Mouse (Mus musculus): ENCODE measurements around the gene Olfr615. TPM values are rescaled to one million over a fixed set of nuclear protein-coding genes. Genes with fewer than 3 reads are reported as not detected.

Gene Olfr615
- polyA plus RNA-seq (2012; rRNA removed; ENCODE audit: low replicate concordance) = not detected in 2 replicates

DNA sequence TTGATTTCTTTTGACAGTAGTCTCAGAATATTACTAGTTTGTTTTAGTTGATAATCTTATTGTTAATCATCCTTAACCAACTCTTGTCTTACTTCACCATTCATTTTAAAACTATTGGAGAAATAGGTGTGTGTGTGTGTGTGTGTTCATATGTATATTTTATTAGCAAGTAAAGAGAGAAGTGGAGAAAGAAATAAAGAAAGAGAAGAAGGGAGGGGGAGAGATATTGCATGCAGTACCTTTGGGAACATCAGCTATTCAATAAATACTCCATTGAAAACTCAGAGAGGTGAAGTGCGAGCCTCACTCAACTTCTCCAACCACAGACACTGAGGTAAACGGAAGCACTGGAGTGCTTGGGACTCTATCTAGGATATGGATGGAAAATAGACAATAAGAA lies at the start of gene Olfr615:
Gene Olfr615, plus strand, starts transcription at position 301 of the 400 bp plus-strand sequence.

DNA sequence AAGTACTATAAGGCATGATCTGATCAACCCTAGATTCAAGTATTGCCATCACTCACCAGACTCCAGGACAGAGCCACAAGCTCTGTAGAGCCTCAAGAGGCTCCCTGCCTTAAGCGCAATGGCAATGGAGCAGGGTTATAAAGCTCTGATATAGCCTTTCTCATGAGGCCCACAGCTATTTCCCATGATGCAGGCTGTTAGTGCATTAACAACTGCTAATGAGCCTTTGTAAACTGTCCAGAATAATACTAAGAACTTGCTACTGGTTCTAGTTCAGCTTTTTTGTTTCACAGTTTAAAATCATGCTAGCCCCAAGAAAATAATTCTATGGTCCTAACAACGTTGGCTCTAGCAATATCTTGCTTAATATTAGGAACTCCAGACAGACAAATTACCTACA lies 43.9 kb upstream of the Olfr615 start, which contains the start of gene Olfr610:
Gene Olfr610, minus strand, starts transcription at position 101 of the 400 bp plus-strand sequence.

DNA sequence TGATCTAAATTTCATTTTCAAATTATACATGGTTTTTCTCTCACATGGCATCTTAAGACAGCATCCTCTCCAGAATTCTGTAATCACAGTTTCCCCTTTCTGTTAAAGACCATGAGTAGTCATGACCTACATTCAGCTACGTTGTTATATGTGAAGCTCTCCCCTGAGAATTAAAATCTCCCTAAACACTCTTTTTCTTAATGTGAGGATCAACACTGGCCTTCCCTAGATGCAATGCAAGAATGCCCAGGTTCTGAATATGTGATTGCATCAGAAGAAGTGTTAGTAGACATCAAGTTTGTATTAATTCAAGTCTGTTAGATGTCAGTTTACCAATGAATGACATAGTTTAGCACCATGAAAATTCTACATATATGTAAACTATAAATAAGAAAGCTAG lies 35.1 kb upstream of the Olfr615 start, which contains the start of gene Olfr611:
Gene Olfr611, minus strand, starts transcription at position 101 of the 400 bp plus-strand sequence.

DNA sequence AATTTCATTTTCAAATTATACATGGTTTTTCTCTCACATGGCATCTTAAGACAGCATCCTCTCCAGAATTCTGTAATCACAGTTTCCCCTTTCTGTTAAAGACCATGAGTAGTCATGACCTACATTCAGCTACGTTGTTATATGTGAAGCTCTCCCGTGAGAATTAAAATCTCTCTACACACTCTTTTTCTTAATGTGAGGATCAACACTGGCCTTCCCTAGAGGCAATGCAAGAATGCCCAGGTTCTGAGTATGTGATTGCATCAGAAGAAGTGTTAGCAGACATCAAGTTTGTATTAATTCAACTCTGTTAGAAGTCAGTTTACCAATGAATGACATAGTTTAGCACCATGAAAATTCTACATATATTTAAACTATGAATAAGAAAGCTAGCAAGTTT lies 13.3 kb upstream of the Olfr615 start, which contains the start of gene Olfr612:
Gene Olfr612, minus strand, starts transcription at position 101 of the 400 bp plus-strand sequence.

DNA sequence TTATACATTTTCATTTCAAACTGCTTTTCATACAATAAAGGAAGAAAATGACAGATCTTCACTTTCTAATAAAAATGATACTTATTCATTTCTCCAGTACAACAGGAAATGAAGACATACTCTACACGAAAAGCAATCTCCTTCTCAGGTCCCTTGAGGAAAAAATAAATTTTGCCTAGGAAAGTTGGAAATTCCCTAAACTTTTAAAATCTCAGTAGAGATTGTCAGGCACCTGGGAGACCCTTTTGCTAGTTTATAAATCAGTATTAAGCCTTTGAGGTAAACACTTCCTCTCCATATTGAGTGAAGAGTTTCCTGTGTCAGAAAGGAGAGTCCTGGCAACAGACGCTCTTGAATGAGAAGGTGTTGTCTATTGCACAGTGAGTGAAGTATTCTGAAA lies 8.1 kb upstream of the Olfr615 start, which contains the start of gene Olfr613:
Gene Olfr613, plus strand, starts transcription at position 301 of the 400 bp plus-strand sequence.

DNA sequence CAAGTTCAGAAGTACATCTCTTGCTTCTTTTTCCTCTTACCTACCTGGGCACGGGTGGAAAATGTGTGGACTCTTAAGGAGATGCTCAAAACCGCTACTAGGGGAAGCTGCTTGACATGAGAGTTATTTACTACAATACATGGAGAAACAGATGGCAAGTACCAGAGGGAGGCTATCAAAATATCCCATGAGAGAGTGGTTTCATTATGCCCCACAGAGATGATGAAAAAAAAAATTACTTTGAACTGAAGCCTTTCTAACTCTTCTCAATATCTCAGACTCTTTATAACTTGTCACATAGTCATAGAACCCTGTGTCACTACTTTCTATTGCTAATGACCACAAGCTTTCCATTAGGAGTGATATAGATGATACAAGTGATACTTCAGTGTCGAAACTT lies 13.2 kb downstream of the Olfr615 start, which contains the start of gene Olfr616:
Gene Olfr616, minus strand, starts transcription at position 101 of the 400 bp plus-strand sequence.

DNA sequence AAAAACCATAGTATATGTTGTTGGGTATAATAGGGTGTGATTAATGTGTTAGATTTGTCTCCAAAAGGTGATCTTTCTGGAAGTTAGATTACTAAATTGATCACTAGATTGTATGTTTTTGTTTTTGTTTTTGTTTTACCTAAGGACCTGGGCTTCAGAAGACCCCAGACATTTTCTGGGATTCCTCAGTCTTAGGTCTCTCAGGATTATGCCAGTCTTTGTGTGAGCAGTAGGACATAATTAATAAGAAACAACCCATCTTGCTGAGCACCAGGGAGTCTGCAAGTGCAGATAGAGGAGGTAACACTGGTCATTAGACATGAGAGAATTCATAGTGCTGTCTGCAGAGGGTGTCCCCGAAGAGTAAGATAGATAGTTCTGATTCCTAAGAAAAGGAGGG lies 16.9 kb downstream of the Olfr615 start, which contains the start of gene Olfr617:
Gene Olfr617, plus strand, starts transcription at position 301 of the 400 bp plus-strand sequence.

DNA sequence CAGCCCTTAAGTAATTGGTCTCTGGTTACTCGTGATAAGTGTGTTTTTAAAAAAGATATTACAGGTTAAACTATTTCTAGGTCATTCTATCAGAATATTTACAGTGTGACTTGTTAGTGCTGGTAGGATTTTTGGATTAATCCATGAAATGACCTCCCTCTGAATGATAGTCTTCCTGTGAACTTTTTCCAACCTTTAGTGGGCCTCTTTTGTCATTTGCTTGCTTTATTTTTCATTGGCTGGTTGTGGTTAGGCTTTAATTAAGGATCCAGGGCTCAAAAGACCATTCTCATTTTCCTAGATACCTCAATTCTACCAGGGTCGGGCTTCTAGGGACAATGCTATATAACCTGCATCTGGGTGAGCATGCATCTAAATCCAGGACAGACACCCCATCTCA lies 33.9 kb downstream of the Olfr615 start, which contains the start of gene Olfr618:
Gene Olfr618, plus strand, starts transcription at position 301 of the 400 bp plus-strand sequence.

DNA sequence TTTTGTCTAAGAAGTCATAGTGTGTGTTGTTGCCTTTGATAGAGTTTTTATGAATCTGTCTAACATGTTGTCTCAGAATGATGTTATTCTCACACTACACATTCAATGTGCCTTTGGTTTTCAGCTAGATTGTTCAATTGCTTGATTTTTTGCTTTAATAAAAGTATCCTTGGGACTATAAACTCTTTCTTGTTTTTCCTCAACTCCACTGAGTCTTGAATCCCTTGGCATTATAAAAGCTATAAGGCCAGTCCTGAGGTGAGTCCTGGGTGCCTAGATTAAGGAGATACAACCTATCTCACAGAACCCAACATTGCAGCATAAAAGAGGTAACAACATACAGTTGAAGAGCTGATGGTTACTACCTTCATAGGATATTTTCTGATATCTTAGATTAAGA lies 44.4 kb downstream of the Olfr615 start, which contains the start of gene Olfr619:
Gene Olfr619, plus strand, starts transcription at position 301 of the 400 bp plus-strand sequence.

DNA sequence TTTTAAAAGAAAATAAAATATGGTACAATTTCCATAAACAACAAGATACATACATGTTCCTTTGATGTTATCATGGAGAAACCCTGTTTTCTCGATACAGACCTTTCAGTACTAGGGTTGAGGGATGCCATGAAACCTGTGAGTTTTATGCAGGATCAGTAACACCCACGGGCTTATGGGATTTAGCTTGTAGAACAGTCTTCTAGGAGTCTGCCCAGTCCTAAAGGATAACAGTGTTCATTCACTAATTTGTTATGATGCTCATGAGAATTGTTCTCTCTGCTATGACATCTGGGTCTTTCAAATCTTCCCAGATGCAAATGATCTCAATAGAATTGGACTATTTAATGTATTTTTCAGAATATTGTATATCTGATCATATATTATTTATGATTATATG lies 56.6 kb downstream of the Olfr615 start, which contains the start of gene Olfr620:
Gene Olfr620, minus strand, starts transcription at position 101 of the 400 bp plus-strand sequence.

Other genes starting within 250 kb of the Olfr615 start
- gene Olfr597, start 239.8 kb upstream of the Olfr615 start, polyA plus RNA-seq (2012; rRNA removed; ENCODE audit: low replicate concordance) = not detected in 2 replicates
- gene Olfr598, start 232.5 kb upstream of the Olfr615 start, polyA plus RNA-seq (2012; rRNA removed; ENCODE audit: low replicate concordance) = not detected in 2 replicates
- gene Olfr599, start 220.2 kb upstream of the Olfr615 start, polyA plus RNA-seq (2012; rRNA removed; ENCODE audit: low replicate concordance) = not detected in 2 replicates
- gene Olfr600, start 206.4 kb upstream of the Olfr615 start, polyA plus RNA-seq (2012; rRNA removed; ENCODE audit: low replicate concordance) = not detected in 2 replicates
- not detected in 2 replicates for gene Olfr601, start 193.4 kb upstream of the Olfr615 start, polyA plus RNA-seq (2012; rRNA removed; ENCODE audit: low replicate concordance)
- not detected in 2 replicates for gene Olfr603, start 169.9 kb upstream of the Olfr615 start, polyA plus RNA-seq (2012; rRNA removed; ENCODE audit: low replicate concordance)
- not detected in 2 replicates for gene Usp17lc, start 141.0 kb upstream of the Olfr615 start, polyA plus RNA-seq (2012; rRNA removed; ENCODE audit: low replicate concordance)
- gene Olfr605, start 110.6 kb upstream of the Olfr615 start, polyA plus RNA-seq (2012; rRNA removed; ENCODE audit: low replicate concordance) = not detected in 2 replicates
- not detected in 2 replicates for gene Olfr606, start 107.0 kb upstream of the Olfr615 start, polyA plus RNA-seq (2012; rRNA removed; ENCODE audit: low replicate concordance)
- gene Olfr607, start 91.9 kb upstream of the Olfr615 start, polyA plus RNA-seq (2012; rRNA removed; ENCODE audit: low replicate concordance) = not detected in 2 replicates
- gene Olfr608, start 86.2 kb upstream of the Olfr615 start, polyA plus RNA-seq (2012; rRNA removed; ENCODE audit: low replicate concordance) = not detected in 2 replicates
- gene Olfr609, start 58.0 kb upstream of the Olfr615 start, polyA plus RNA-seq (2012; rRNA removed; ENCODE audit: low replicate concordance) = not detected in 2 replicates
- gene Olfr610, start 44.0 kb upstream of the Olfr615 start, polyA plus RNA-seq (2012; rRNA removed; ENCODE audit: low replicate concordance) = not detected in 2 replicates
- not detected in 2 replicates for gene Olfr611, start 35.2 kb upstream of the Olfr615 start, polyA plus RNA-seq (2012; rRNA removed; ENCODE audit: low replicate concordance)
- gene Olfr612, start 13.4 kb upstream of the Olfr615 start, polyA plus RNA-seq (2012; rRNA removed; ENCODE audit: low replicate concordance) = not detected in 2 replicates
- gene Olfr613, start 8.0 kb upstream of the Olfr615 start, polyA plus RNA-seq (2012; rRNA removed; ENCODE audit: low replicate concordance) = not detected in 2 replicates
- gene Olfr616, start 13.1 kb downstream of the Olfr615 start, polyA plus RNA-seq (2012; rRNA removed; ENCODE audit: low replicate concordance) = not detected in 2 replicates
- not detected in 2 replicates for gene Olfr617, start 17.0 kb downstream of the Olfr615 start, polyA plus RNA-seq (2012; rRNA removed; ENCODE audit: low replicate concordance)
- not detected in 2 replicates for gene Olfr618, start 34.0 kb downstream of the Olfr615 start, polyA plus RNA-seq (2012; rRNA removed; ENCODE audit: low replicate concordance)
- gene Olfr619, start 44.5 kb downstream of the Olfr615 start, polyA plus RNA-seq (2012; rRNA removed; ENCODE audit: low replicate concordance) = not detected in 2 replicates
- gene Olfr620, start 56.5 kb downstream of the Olfr615 start, polyA plus RNA-seq (2012; rRNA removed; ENCODE audit: low replicate concordance) = not detected in 2 replicates
- not detected in 2 replicates for gene Olfr622, start 86.6 kb downstream of the Olfr615 start, polyA plus RNA-seq (2012; rRNA removed; ENCODE audit: low replicate concordance)
- gene Olfr623, start 107.6 kb downstream of the Olfr615 start, polyA plus RNA-seq (2012; rRNA removed; ENCODE audit: low replicate concordance) = not detected in 2 replicates
- gene Olfr624, start 115.1 kb downstream of the Olfr615 start, polyA plus RNA-seq (2012; rRNA removed; ENCODE audit: low replicate concordance) = not detected in 2 replicates
- gene Olfr625-ps1, start 126.6 kb downstream of the Olfr615 start, polyA plus RNA-seq (2012; rRNA removed; ENCODE audit: low replicate concordance) = not detected in 2 replicates
- gene Olfr243, start 158.6 kb downstream of the Olfr615 start, polyA plus RNA-seq (2012; rRNA removed; ENCODE audit: low replicate concordance) = not detected in 2 replicates
- not detected in 2 replicates for gene Olfr628, start 174.3 kb downstream of the Olfr615 start, polyA plus RNA-seq (2012; rRNA removed; ENCODE audit: low replicate concordance)
- gene Olfr629, start 188.9 kb downstream of the Olfr615 start, polyA plus RNA-seq (2012; rRNA removed; ENCODE audit: low replicate concordance) = not detected in 2 replicates
- not detected in 2 replicates for gene Olfr630, start 201.3 kb downstream of the Olfr615 start, polyA plus RNA-seq (2012; rRNA removed; ENCODE audit: low replicate concordance)
- gene Olfr69, start 215.5 kb downstream of the Olfr615 start, polyA plus RNA-seq (2012; rRNA removed; ENCODE audit: low replicate concordance) = not detected in 2 replicates
- not detected in 2 replicates for gene Olfr68, start 223.6 kb downstream of the Olfr615 start, polyA plus RNA-seq (2012; rRNA removed; ENCODE audit: low replicate concordance)
- not detected in 2 replicates for gene Olfr67, start 235.7 kb downstream of the Olfr615 start, polyA plus RNA-seq (2012; rRNA removed; ENCODE audit: low replicate concordance)

Measured in duodenum, adult 2 months (tissue).